Mouse (Mus musculus) central nervous system, embryonic 11.5 days (tissue): ENCODE data around the gene Vmn1r35. TPM values are rescaled to one million over a fixed set of nuclear protein-coding genes. Genes with fewer than 3 reads are reported as not detected.

ENCODE experiments used
- polyA plus RNA-seq: library from polyadenylated mRNA; depleted of rRNA; stranded (reverse); fragments of >200 nt; gene quantifications from 2 replicates; pipeline ENCODE4 v1.2.3, GENCODE M21; 2012; rRNA removed

The Vmn1r35 gene
- not detected in 2 replicates for polyA plus RNA-seq

GRCm38 (mm10) chr6:66685806-66686205 lies at the start of gene Vmn1r35:
Vmn1r35 (minus strand) TSS chr6:66685906.

GRCm38 (mm10) chr6:66729082-66729481 lies 43.4 kb upstream of the Vmn1r35 start, which contains the start of gene Vmn1r37:
Vmn1r37 (plus strand) TSS chr6:66729382.

DNA sequence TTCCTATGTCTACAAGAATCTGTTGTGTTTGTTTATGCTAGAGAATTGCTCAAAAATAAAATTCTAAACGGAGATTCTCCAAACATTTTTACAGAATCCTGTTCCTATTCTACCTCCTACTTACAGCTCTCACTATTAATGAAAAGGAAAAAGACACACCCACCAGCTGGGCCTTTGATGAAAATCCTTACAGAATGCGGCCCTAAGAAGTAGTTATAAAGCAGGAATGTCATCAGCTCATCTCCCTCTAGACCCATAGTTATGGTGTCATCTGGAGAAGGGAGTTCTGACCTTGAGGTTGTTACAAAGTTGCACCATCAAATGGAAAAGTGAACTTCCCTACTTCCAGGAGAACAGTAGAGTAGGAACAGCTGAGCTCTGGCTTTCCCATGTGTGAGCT lies 33.4 kb upstream of the Vmn1r35 start, which contains the start of gene Vmn1r36:
Gene Vmn1r36 (minus strand): TSS at position 101 of the 400 bp plus-strand sequence.

GRCm38 (mm10) chr6:66643779-66644178 lies 41.9 kb downstream of the Vmn1r35 start, which contains the start of gene Vmn1r34:
Vmn1r34 (minus strand) TSS chr6:66643879.

Other genes starting within 250 kb of the Vmn1r35 start
- gene Mad2l1, start 150.5 kb downstream of the Vmn1r35 start, polyA plus RNA-seq = 94.1 and 103 TPM in 2 replicates
- gene Vmn1r32, start 125.8 kb downstream of the Vmn1r35 start, polyA plus RNA-seq = 0.06 TPM in 1 of 2 replicates, not detected in the other
- gene Vmn1r33, start 67.6 kb downstream of the Vmn1r35 start, polyA plus RNA-seq = not detected in 2 replicates
- not detected in 2 replicates for gene Vmn1r34, start 42.0 kb downstream of the Vmn1r35 start, polyA plus RNA-seq
- gene Vmn1r36, start 33.3 kb upstream of the Vmn1r35 start, polyA plus RNA-seq = not detected in 2 replicates
- gene Vmn1r37, start 43.5 kb upstream of the Vmn1r35 start, polyA plus RNA-seq = not detected in 2 replicates
- not detected in 2 replicates for gene Vmn1r38, start 96.7 kb upstream of the Vmn1r35 start, polyA plus RNA-seq
- gene Vmn1r39, start 124.7 kb upstream of the Vmn1r35 start, polyA plus RNA-seq = not detected in 2 replicates
- 16.6 and 26.2 TPM in 2 replicates for gene Gng12, start 210.5 kb upstream of the Vmn1r35 start, polyA plus RNA-seq